Mouse (Mus musculus) liver, adult 2 months (tissue): ENCODE results near the gene Bpifb9a.

Experiments
- CTCF ChIP-seq: fragments of 200-500 bp; IDR thresholded peaks from 2 replicates; pipeline ENCODE4 v1.5.1; 2011; ENCODE audit warnings: low read depth, low read length, control low read depth
- POLR2A ChIP-seq: fragments of 200-500 bp; IDR thresholded peaks from 2 replicates; pipeline ENCODE4 v1.6.1; 2011; ENCODE audit warnings: low read length, control low read depth; ENCODE audit not compliant: insufficient read depth; ENCODE audit errors: extremely low read depth

DNA sequence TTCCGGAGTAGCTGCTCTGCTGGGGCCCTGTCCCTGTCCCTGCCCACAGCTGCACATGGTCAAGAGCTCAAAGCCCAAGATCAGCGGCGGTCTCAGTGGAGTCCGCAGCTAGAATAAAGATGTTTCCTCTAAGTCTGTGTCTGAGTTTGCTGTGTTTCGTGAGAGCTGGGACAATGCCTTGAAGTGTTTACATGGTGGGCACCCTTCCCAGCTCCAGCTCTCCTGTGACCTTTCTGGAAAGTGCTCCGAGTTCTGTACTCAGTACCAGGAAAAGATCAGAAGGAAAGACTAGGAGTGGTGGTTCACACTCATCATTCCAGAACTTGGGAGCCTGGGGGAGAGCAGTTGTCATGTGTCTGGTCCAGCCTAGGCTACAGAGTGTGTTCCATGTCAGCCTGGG is 16.9 kb upstream of the Bpifb9a start:
- no peak for TF ChIP-seq CTCF
- TF ChIP-seq POLR2A = no peak
